Mouse (Mus musculus) 416B (cell line): ENCODE data around the gene Tspan8.
"Not testable (repeated sequence)": the region's sequence is repeated elsewhere in the genome, so short reads cannot be mapped to it uniquely, and the experiment has no call there.

ENCODE experiments used
- DNase-seq: peaks from one replicate; pipeline ENCODE4 v3.0.0; 2011; ENCODE audit warnings: low read depth

Tspan8 gene

DNA sequence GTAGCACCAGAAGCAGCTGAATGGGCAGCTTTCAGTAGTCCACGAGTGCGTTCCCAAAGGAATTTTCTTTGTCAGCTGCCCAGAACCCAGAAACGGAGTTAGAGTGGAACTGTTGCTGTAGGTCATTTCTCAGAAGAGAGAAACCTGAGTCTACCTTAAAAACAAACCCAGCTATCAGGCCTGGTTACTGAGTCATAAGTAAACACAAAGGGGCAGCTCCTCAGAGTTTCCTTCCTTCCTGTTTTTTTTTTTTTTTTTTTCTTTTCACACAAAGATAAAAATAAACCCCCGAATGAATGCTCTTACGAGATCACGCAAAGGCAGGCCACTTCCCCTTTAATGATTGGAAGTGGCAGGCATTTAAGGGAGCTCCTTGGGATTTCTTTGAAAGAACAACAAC is at the start of gene Tspan8:
Tspan8 (plus strand) TSS at position 322 of the 400 bp plus-strand sequence.
- peak; percentile 4 for DNase-seq

DNA sequence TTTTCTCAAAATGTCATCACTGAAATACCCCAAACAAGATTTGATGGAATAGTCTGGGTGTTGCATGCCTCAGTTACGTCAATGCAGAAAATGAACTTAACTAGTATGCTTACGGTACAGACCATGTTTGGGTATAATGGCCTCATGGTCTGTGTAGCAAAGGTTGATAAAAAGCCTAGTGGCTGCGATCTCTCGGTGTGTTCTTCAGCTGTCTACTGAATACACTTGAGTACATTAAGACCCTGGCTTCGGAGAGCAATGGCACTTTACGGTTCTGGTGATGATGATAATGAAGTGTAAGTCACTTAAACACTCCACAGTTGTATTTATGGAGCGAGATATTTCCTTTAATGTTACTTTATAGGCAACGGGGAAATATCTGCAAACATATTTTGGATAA is 46.6 kb upstream of the Tspan8 start:
- no peak for DNase-seq

DNA sequence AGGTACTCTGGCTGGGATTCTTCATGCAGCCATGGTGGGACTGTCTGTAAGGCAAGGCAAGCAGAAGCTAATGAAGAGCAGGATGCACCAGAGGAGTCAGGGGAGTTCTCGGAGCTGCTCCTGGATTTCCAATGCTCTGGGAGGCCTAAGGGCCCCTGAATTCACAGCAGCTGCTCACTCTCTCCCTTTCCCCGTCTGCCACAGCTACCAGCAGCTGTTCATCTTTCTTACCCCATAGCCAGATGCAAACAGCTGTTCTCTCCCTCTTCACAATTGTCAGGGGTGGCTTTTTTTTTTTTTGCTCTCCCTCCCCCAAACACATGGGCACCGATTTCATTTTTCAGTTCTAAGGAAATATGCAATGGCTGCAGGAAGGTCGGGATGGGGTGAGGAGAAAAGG is 42.2 kb upstream of the Tspan8 start:
- DNase-seq = no peak

DNA sequence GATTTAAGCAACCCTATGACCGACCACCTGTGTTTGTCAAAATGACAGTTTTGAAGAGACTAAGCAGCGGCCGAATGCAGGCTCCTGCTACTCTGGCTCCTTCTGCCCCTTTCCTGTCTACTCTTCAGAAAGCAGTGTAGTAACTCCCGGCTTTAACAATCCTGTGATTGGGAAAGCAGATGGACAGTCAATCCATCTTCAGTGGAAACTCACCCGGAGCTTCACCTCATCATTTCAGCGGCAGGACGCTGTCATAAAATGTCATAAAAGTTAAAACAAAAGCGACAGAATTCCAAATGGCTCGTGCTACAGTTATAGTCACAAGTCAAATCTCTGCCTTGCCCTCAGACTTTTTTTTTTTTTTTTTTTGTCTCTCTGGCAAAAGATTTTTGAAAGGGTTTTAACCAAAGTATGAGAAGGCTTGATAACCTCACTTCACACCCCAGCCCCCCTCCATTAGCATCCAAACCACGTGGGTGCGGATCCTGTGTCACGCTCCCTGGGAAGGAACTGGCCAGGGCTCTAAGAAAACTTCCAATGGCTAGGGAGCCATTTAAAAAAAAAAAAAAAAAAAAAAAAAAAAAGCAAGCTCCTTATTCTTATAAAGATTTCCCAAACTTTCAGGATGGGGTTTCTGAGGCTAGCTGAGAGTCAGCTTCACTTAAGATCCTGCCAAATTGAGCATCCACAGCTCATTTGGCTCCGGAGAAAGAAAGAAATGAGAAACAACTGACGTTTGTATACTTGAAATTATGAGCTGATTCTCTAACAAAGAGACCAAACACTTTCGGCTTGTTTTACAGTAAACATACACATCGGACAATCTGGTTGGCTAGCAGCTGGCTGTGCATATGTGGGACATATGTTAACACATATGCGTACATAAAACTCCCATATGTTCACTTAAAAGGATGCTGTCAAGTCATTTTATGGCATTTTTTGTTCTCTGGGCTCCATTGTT is 40.4 kb upstream of the Tspan8 start:
- no peak for DNase-seq

DNA sequence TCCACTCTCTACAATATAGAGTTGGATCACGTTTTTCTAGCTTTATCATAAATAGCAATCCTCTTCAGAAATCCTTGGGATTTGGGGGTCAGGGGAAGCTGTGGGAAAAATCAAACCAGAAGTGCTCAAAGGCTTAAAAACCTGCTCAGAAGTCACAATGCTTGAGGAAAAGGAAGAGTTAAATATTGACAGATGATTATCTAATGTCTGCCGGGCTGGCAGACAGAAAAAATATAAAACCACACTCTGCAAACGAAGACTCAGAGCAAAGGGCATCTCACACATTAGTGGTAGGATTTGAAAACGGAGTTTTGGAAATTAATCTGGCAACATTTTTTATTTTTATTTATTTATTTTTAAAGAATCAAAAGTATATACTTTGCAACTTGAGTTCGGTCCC is 39.3 kb upstream of the Tspan8 start:
- no peak for DNase-seq

DNA sequence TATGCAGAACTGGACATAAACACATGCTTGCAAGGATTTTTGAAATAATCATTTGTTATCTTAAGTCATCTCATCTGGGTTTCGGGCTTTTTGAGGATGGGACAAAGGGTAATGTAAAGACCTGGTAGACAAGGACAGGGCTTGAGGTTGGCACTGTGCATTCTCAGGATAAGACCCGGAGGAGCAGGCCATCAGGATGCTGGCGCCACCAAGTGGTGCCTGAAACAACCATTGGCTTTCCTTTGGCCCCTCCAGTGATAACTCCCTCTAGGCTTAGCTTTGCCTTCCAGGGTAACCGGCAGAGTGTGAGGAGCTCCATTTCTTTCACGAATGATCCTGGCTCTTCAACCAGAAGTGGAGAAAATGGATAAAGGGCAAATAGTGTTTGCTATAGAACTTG is 38.0 kb upstream of the Tspan8 start:
- no peak for DNase-seq

DNA sequence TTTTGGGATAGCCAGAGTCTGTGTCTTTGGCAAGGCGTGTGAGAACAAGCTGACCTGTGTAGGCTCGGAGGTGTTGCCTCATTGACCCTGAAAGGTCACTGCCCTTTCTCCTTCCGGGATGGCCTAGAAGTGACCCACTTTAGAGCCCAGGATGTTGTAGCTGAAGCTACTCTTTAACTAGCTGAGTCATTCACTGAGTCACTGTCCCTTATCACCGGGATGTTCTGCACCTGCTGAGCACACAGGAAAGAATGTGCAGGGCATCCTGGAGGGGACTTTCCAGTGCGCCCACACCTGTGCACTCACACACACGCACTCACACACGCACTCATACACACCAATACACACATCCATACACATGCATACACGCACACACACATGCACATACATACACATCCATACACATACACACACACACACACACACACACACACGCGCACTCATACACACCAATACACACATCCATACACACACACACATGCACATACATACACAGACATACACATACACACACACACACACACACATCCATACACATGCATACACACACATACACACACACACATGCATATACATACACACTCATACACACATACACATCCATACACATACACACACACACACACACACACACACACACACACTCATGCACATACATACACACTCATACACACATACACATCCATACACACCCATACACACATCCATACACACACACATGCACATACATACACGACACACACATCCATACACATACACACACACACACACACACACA is 36.2 kb upstream of the Tspan8 start:
- no peak for DNase-seq

DNA sequence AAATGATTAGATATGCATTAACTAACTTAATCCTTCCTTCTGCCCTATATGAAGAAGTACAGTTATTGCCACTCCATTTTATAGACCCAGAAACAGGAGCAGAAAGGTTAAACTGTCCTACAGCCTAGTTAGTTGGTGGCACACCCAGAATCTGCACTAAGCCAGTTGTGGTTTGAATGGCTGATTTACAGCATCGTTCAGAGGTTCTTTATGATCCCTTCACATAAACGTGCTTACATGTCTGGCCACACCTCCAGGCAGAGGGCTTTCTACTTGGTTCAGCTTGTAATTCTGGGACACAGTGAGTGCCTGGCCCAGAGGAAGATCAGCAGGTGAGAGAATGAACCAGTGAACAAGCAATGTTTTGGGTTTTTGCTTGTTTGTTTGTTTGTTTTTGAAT is 33.4 kb upstream of the Tspan8 start:
- DNase-seq = no peak

DNA sequence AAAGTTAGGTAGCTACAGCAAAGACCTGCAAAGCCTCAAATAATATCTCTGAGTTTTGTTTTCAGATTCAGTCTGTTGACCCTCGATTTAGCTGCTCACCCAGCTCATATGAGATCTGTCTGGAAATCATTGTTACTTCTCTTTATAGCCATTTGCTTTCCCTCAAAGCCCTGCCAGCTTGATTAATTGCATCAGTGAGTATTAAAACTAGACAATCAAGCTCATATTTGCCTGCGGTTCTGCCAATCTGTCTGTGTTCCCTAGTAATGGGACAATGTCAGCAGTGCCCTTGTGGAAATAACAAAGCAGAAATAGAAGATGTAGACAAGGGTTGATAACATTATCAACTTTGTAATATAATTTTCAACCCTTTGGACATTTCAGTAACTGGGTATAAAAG is 25.8 kb upstream of the Tspan8 start:
- no peak for DNase-seq

DNA sequence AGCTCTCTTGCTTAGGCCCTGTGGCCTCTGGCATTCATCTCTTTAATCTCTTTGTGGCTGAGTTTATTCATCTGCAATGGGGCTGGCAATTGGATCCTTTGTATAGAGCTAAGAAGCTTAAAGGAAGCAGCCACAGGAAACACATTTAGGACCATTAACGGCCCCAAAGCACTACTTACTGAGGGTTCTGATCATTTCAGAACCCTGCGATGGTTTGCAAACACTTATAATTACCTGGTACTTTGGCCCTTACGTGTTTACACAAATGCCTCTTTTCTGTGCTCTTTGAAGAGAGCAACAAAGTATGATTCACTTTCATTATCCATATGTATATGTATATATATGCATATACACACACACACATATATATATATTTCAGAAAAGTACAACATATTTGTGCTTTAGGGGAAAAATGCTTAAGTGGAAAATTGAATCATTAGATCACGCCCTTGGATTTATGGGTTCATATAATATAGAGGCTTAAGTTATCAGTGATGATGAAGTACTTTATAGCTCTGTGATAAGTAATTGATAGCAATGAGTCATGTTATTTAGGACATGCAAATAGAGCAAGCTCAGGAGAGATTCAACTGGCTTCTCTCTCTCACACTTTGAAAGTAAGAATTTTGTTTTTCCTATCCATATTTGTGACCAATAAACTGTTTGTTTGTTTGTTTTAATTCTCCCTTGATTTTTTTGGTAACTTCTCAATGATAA is 20.4 kb upstream of the Tspan8 start:
- no peak for DNase-seq

DNA sequence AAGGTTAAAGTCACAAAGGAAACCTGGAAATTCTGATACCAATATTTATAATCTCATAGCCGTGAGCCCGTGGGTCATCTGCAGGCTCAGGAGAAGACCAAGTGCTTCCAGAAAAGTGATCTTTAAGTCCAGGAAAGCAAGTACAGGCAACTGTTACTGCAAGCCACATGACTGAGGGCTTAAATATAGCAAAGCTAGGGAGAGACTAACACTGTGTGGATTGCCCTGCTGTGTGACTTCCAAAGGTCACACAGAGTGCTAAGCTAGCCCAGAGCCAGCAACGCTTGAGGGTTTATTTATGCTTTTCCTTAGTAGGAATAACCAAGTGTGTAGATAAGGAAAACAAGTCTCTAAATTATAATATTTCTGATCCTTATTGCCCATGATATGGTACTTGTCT is 15.2 kb upstream of the Tspan8 start:
- DNase-seq = no peak

DNA sequence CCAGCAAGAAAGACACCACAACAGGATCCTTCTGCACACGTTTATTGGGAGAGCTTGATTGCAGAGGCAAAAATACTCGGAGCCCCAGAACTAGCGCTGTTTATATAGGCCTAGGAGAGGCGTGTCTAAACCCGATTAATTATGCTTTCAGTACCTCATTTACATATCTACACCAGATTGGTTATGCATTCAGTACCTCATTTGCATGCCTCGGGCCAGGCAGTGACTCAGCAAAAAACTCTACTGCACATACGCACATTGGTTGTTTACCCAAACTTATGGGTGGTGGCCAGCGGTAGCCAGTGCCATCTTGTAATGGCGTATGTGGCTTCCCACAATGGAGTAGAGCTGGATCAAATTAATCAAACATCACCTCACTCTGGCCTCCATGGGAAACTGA is 13.6 kb upstream of the Tspan8 start:
- not testable (repeated sequence) for DNase-seq

DNA sequence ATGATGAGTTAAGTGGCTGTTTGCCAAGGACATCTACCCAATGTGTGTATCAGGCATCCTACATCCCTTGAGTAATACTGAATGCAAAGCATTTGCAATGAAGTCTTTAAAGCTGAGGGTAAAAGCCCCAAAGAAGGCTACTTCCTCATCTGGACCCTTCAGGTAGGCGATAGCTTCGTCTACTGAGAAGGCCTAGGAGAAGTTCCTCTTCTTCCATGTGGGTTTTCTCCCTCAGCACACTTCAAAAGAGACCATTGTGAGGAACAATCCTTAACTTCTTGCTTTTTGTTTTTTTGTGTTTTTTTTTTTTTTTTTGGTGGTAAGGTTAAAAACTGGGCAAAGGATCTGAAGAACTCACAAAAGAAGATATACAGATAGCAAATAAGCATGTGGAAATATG is 12.9 kb upstream of the Tspan8 start:
- DNase-seq = no peak

DNA sequence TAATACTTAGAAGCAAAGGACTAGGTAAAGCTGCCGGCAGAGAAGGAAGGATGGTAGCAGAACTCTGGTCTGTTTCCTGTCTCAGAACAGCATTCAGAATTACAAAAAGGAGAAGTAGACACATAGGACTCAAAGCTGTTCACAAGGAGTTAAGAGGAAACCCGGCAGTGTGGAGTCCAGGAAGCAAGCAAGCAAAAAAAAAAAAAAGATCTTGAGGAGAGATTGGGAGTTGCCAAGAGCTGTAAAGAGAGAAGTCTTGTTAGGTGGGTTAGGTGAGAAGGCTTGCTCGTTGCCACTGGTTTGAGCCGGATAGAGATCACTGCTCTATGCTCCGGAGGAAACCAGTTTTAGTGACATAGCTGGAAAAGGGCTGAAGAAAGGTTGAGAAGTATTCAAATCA is 10.6 kb upstream of the Tspan8 start:
- DNase-seq = peak; percentile 8

DNA sequence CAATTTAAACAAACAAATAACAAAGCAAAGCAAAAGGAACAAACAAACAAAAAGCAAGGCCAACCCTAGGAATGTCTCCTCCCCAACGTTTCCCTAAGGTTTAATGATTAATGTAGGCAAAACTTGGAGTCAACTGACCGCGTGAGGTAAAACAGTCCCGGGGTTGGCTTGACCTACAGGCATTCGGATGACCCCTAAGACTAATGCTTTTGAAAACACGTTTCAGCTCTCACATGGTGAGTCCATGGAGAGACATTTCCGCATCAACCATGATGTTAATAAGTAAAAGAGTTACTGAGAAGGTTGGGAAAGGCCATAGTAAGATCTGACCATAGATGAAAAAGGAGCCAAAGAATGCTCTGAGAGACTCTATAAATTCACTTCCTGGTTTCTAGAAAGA is 7.5 kb upstream of the Tspan8 start:
- no peak for DNase-seq

DNA sequence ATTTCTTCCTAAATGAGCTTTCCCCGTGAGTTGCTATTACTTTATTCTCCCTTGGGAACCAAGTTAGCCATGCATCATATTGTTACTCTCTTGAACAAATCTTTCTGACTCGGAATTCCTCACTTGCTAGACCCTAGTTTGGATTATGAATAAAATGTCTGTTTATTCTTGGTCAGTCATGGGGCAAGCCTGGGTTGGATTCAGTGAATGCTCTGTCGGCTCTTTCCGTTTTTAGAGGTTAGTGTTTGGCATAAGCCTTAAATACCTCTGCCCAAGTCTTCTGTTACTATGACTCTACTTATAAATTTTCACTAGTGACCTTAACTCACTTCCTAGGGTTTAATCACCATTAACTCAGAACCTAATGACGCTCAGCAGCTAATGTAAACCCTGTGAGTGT is 5.1 kb upstream of the Tspan8 start:
- no peak for DNase-seq

DNA sequence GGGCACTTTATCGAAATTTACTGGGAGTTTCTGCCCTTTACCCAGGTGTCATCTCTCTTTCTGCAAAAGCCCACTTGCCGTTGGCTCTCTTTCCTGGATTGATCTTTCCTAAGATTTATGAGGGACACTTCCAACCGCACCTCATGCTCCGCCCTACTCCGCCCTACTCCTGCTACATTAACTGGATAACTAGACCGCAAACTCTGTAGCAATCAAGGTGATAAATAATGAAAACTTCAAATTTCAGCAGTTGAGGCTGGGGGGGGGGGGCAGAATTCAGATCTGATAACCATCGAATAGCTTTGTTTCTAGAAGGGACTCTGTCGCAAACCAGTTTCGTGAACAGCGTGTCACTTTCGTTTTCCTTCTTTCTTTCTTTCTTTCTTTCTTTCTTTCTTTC is 1.8 kb upstream of the Tspan8 start:
- DNase-seq = no peak

DNA sequence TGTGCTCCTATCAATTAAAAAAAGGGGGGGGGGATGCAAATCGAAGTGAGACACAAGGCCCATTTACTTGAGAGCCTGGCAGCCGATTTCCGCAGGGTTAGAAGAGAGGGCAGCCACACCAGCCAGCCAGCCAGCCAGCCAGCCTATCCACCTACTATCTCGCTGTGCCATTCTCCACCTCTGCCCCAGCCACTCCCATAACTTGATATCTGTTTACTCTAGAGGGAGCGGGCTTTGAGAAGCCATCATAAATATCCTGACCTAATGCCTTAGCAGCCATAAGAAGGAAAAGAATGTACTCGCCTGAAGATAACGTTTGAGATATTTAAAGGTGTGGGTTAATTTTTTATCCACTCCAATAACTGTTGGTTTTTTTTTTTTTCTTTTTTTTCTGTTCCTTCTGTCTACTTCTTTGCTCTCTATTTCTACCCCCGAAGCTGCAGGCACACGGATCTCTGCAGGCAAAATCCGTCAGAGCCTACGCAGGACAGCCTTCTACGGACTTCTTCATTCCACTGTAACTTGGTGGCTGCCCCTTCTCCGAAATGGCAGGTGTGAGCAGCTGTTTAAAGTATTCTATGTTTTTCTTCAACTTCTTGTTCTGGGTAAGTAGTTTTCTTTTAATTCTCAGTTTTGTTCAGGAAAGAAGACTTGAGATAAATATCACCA is 558 bp downstream of the Tspan8 start:
- DNase-seq = no peak

DNA sequence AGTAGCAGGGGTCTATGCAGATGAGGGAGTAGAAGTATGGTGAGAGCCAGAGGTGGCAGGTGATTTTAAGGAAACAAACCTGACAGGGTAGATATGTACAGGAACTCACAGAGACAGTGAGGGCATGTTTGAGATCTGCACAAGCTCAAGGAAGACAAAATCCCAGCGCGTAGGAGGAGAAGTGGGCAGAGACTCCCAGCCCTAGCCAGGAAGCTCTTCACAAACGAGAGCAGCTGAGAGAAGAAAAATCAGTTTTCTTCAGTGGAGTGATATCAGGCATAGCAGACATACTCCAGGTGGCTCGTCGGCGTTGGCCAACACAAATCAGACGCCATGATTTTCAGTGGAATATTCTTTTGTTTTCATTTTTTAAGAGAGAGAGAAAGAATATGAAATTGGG is 8.7 kb downstream of the Tspan8 start:
- DNase-seq = no peak

DNA sequence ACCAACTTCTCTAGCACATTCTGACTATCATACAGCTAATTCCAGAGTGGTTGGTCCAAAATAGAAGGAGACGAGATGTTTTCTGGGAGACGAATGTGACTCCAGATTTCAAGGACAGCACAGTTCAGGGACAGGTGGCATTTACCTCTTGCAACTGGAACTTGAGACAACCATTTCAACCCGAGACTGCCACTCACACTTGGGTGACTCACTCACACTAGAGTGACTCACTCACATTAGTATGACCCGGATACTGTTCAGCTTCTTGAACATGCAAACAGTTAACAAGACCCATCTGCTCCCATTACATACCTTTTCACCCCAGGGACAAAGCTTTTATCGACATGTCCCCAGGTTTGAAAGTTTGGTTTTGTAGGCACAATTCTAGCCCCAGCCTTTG is 12.2 kb downstream of the Tspan8 start:
- no peak for DNase-seq

DNA sequence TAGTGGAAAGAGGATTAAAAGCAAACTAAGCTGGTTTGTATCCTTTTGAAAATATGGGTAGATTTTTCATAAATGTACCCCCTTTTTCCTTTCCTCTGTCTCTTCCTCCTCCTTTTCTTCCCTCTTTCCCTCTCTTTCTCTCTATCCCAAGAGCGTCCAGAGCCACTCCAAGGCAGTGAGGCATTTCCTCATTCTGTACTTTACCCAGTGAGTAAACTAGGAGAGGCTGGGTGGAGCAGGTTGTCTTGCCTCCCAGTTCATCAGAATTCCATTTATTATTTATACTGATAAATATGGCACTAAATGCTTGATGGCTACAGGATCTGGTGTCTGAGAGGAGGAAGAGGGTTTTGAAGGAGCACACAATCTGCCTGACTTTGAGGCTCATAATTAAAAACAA is 13.1 kb downstream of the Tspan8 start:
- no peak for DNase-seq

DNA sequence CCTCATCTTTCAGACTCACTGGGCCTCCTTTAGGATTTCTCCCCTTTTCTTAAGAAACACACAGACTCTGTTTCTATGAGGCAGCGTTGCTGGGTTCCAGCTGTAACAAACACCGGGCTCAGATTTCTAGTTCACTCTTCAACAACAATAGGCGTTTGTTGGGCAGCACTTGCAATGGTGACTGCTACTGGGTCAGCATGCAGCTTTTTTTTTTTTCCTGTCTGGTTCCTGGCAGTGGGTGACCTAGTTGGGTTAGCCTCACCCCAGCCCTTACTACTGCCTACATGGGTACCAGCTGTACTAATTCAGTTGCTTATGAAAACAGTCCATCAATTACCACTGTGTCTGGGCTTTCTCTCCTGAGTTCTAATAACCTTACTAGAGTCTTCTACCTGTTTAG is 14.1 kb downstream of the Tspan8 start:
- no peak for DNase-seq
